Mouse (Mus musculus): ENCODE results near the gene Ndufs5. TPM values are rescaled to one million over a fixed set of nuclear protein-coding genes. Genes with fewer than 3 reads are reported as not detected.

The Ndufs5 gene
- polyA plus RNA-seq, 1 experiment = 517 TPM

Other genes with a start within 250 kb of the Ndufs5 start
- 164 and 184 TPM in 2 replicates for gene Macf1, start 33.8 kb downstream of the Ndufs5 start, polyA plus RNA-seq (2012; rRNA removed)
- gene Akirin1, start 32.1 kb upstream of the Ndufs5 start, polyA plus RNA-seq (2012; rRNA removed) = 50.9 and 52.4 TPM in 2 replicates
- gene Rhbdl2, start 69.7 kb upstream of the Ndufs5 start, polyA plus RNA-seq (2012; rRNA removed) = 1.2 and 1.8 TPM in 2 replicates
- 0.06 TPM in 1 of 2 replicates, not detected in the other for gene 4933427I04Rik, start 141.5 kb upstream of the Ndufs5 start, polyA plus RNA-seq (2012; rRNA removed)
- 8.7 and 9.3 TPM in 2 replicates for gene Mycbp, start 186.6 kb upstream of the Ndufs5 start, polyA plus RNA-seq (2012; rRNA removed)
- gene Rragc, start 199.2 kb upstream of the Ndufs5 start, polyA plus RNA-seq (2012; rRNA removed) = 72.9 and 73.7 TPM in 2 replicates
- not detected in 2 replicates for gene 4930535I16Rik, start 199.8 kb upstream of the Ndufs5 start, polyA plus RNA-seq (2012; rRNA removed)